Mouse (Mus musculus): ENCODE results near the gene Ddx58. TPM values are rescaled to one million over a fixed set of nuclear protein-coding genes. Genes with fewer than 3 reads are reported as not detected.

Gene Ddx58
- polyA plus RNA-seq, 1 experiment = 22.2 TPM

DNA sequence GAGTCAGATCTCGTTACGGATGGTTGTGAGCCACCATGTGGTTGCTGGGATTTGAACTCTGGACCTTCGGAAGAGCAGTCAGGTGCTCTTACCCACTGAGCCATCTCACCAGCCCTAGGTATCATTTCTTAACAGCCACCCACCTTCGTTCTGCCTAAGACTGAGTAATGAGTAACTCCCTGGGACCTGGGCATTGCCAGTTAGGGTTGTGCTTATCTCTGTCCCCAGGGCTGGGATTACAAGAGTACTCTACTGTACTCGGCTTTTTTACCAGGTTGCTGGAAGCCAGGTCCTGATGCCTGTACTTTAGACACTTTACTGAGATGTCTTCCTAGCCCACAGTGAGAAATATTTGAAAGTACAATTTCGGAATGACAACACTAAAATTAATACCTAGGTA lies 27.5 kb downstream of the Ddx58 start:
- Histone ChIP-seq H3K4me3 (ENCODE audit: extremely low read depth, insufficient read depth, insufficient read length) (no peak overlapping the region), H3K27me3 (ENCODE audit: control insufficient read depth, insufficient read depth, low read length) (no peaks in the 10 kb centered on the region), H3K4me1 (ENCODE audit: control insufficient read depth, insufficient read depth, insufficient read length) (no peaks in the 10 kb centered on the region), H3K36me3 (ENCODE audit: control insufficient read depth, insufficient read depth, low read length) (peaks cover 44% of the 10 kb centered on the region), H3K27ac (ENCODE audit: insufficient read depth, low read length) (no peak overlapping the region)
- WGBS = 91% methylated on average over 4 of the region's 6 CpGs
- DNase-seq (ENCODE audit: low read depth in 1 of 2, low spot score in 2 of 2) = no peak
- TF ChIP-seq CTCF (IDR thresholded peaks at IDR 0.05; ENCODE audit: extremely low read depth, insufficient read depth, insufficient read length, insufficient replicate concordance) (no peak), POLR2A (IDR thresholded peaks at IDR 0.05; ENCODE audit: low read depth, low read length) (no peak)

DNA sequence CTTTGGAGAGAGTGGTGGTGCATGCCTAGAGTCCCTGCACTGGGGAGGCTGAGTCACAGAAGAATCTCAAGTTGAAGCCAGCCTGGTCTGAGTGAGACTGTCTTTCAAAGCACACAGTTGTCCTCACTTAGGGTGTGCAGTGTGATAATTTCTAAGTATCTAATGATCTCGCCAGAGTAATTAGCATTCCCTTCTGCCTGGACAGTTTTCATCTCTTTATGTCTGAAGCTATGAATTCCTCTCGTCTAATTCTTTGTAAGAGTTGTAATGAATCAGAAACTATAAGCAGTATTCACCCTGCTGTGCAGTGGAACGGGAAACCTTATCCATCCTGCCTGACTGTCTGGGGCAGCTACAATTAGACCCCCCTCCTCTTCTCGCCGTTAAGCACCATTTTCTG lies 31.9 kb downstream of the Ddx58 start:
- peaks cover 41% of the 10 kb centered on the region for H3K36me3 ChIP-seq (ENCODE audit: control insufficient read depth, insufficient read depth, low read length)
- H3K27ac ChIP-seq (ENCODE audit: insufficient read depth, low read length) = no peak overlapping the region
- no peak for DNase-seq (ENCODE audit: low read depth in 1 of 2, low spot score in 2 of 2)
- TF ChIP-seq POLR2A (IDR thresholded peaks at IDR 0.05; ENCODE audit: low read depth, low read length) (no peak), CTCF (IDR thresholded peaks at IDR 0.05; ENCODE audit: extremely low read depth, insufficient read depth, insufficient read length, insufficient replicate concordance) (no peak)
- 93% methylated on average over 5 of the region's 5 CpGs for WGBS
- H3K4me3 ChIP-seq (ENCODE audit: extremely low read depth, insufficient read depth, insufficient read length) = no peak overlapping the region
- H3K27me3 ChIP-seq (ENCODE audit: control insufficient read depth, insufficient read depth, low read length) = no peaks in the 10 kb centered on the region
- no peaks in the 10 kb centered on the region for H3K4me1 ChIP-seq (ENCODE audit: control insufficient read depth, insufficient read depth, insufficient read length)

DNA sequence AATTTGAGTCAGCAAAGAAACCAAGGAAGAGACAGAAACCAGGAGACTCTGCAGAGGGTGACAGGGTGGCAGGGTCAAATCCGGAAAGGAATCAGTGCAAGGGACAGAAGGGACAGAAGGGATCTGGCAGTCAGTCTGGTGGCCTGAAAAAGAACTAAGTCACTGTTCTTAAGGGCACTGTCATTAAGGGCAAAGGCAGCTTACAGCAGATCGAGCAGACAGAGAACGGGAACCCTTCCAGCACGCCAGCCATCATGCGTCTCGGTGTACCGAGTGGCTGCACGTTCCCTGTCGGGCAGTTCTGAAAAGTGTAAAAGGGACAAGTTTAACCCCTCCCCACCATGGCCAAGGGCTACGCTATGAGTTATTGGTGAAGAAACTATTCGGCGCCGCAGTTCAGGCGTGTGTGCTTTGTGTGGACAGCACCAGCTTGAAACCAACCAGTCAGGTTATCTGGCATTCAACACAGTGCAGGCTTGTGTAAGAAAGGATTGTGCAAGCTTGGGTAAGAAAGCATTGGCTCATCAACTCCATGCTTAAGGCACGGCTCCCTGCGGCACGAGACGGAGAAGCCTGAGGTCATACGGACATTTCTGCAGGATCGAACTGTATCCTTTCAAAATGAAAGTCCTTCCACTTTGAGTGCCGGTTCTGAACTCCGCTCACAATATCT lies 34.3 kb downstream of the Ddx58 start:
- H3K27me3 ChIP-seq (ENCODE audit: control insufficient read depth, insufficient read depth, low read length) = no peaks in the 10 kb centered on the region
- no peak overlapping the region for H3K4me3 ChIP-seq (ENCODE audit: extremely low read depth, insufficient read depth, insufficient read length)
- no peak overlapping the region for H3K27ac ChIP-seq (ENCODE audit: insufficient read depth, low read length)
- no peaks in the 10 kb centered on the region for H3K4me1 ChIP-seq (ENCODE audit: control insufficient read depth, insufficient read depth, insufficient read length)
- DNase-seq (ENCODE audit: low read depth in 1 of 2, low spot score in 2 of 2) = no peak
- TF ChIP-seq POLR2A (IDR thresholded peaks at IDR 0.05; ENCODE audit: low read depth, low read length) (no peak), CTCF (IDR thresholded peaks at IDR 0.05; ENCODE audit: extremely low read depth, insufficient read depth, insufficient read length, insufficient replicate concordance) (no peak)
- H3K36me3 ChIP-seq (ENCODE audit: control insufficient read depth, insufficient read depth, low read length) = peaks cover 30% of the 10 kb centered on the region
- WGBS = 92% methylated on average over 22 of the region's 22 CpGs

DNA sequence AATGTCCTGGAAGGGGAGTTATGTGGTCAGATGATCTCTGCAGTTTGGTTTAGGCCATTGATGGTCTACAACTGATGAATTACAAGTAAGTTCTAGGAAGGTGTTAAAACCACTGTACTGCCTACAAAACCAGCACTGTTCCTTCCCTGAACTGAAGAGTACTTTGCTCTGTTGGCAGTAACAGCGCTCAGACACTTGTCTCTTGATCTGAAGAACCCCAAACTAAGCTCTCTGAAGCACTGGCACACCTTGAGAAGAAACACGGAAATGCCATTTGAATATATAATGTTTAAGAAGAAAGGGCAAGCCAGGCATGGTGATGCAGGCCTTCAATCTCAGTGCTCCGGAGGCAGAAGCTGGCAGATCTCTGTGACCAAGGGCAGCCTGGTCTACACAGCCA lies 35.3 kb downstream of the Ddx58 start:
- TF ChIP-seq CTCF (IDR thresholded peaks at IDR 0.05; ENCODE audit: extremely low read depth, insufficient read depth, insufficient read length, insufficient replicate concordance) = no peak
- WGBS = 93% methylated on average over 3 of the region's 3 CpGs
- Histone ChIP-seq H3K4me3 (ENCODE audit: extremely low read depth, insufficient read depth, insufficient read length) (no peak overlapping the region), H3K4me1 (ENCODE audit: control insufficient read depth, insufficient read depth, insufficient read length) (no peaks in the 10 kb centered on the region), H3K27ac (ENCODE audit: insufficient read depth, low read length) (no peak overlapping the region), H3K27me3 (ENCODE audit: control insufficient read depth, insufficient read depth, low read length) (no peaks in the 10 kb centered on the region), H3K36me3 (ENCODE audit: control insufficient read depth, insufficient read depth, low read length) (peaks cover 23% of the 10 kb centered on the region)
- DNase-seq (ENCODE audit: low read depth in 1 of 2, low spot score in 2 of 2) = no peak

DNA sequence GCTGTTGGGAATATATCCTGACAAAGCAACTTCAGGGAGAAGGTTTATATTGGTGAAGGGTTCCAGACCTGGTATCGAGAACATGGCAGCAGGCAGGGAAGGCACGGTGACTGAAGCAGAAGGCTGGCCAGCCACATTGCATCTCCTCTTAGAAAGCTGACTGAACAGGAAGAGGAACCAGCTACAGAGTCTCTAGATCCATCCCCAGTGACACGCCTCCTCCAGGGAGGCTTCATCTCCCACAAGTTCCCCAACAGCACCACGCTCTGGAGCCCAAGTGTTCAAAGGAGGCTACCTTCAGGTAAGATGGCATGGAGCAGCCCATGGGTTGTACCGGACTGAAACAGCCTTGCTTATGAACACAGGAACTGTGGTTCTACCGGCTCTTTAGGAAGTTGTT lies 37.4 kb downstream of the Ddx58 start:
- no peak overlapping the region for H3K27ac ChIP-seq (ENCODE audit: insufficient read depth, low read length)
- WGBS = 73% methylated on average over 6 of the region's 6 CpGs
- H3K36me3 ChIP-seq (ENCODE audit: control insufficient read depth, insufficient read depth, low read length) = peaks cover 12% of the 10 kb centered on the region

DNA sequence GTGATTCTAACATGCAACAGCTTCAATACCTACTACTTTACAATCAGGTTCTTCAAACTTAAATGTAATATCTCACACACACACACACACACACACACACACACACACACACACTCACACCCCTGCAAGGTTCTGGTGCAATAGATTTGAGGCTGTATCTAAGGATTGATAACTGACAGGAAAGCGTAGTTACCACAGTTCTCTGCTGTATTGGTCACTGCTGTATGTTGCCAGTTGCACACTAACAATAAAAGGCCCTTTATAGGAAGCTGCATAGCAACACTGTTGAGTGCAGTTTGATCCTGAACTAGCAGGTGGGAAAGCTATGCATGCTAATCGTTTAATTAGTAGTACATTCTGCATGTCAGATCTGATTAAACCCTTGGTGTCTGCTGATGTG lies 44.3 kb downstream of the Ddx58 start:
- no peak for DNase-seq (ENCODE audit: low read depth in 1 of 2, low spot score in 2 of 2)
- Histone ChIP-seq H3K4me3 (ENCODE audit: extremely low read depth, insufficient read depth, insufficient read length) (no peak overlapping the region), H3K4me1 (ENCODE audit: control insufficient read depth, insufficient read depth, insufficient read length) (no peaks in the 10 kb centered on the region), H3K36me3 (ENCODE audit: control insufficient read depth, insufficient read depth, low read length) (peaks cover 9% of the 10 kb centered on the region), H3K27ac (ENCODE audit: insufficient read depth, low read length) (no peak overlapping the region), H3K27me3 (ENCODE audit: control insufficient read depth, insufficient read depth, low read length) (no peaks in the 10 kb centered on the region)
- no peak for TF ChIP-seq POLR2A (IDR thresholded peaks at IDR 0.05; ENCODE audit: low read depth, low read length)
- no peak for TF ChIP-seq CTCF (IDR thresholded peaks at IDR 0.05; ENCODE audit: extremely low read depth, insufficient read depth, insufficient read length, insufficient replicate concordance)
- WGBS = 89% methylated on average over 2 of the region's 2 CpGs

More for the DNA sequence above, 37.4 kb downstream of the Ddx58 start:
- Histone ChIP-seq H3K4me3 (ENCODE audit: extremely low read depth, insufficient read depth, insufficient read length) (no peak overlapping the region), H3K27me3 (ENCODE audit: control insufficient read depth, insufficient read depth, low read length) (no peaks in the 10 kb centered on the region), H3K4me1 (ENCODE audit: control insufficient read depth, insufficient read depth, insufficient read length) (no peaks in the 10 kb centered on the region)
- DNase-seq (ENCODE audit: low read depth in 1 of 2, low spot score in 2 of 2) = no peak
- TF ChIP-seq POLR2A (IDR thresholded peaks at IDR 0.05; ENCODE audit: low read depth, low read length) (no peak), CTCF (IDR thresholded peaks at IDR 0.05; ENCODE audit: extremely low read depth, insufficient read depth, insufficient read length, insufficient replicate concordance) (no peak)

DNA sequence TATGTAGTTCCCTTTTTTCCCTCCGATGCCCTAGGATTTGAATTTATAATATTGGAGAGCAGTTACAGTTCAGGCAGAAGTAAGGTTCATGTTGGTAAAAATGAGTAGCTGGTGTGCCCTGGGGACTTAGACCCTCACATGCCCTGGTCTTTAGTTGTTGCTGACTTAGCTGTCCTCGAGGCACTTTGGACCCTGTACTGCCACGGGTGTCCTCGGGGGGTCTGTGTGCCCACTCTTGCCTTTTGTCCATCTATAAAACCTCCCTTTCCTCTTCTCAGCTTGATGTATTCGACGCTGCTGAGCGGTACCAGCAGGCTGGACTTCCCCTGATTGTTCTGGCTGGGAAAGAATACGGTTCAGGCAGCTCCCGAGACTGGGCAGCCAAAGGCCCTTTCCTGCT lies 46.2 kb downstream of the Ddx58 start:
- TF ChIP-seq CTCF (IDR thresholded peaks at IDR 0.05; ENCODE audit: extremely low read depth, insufficient read depth, insufficient read length, insufficient replicate concordance) = no peak
- no peak for TF ChIP-seq POLR2A (IDR thresholded peaks at IDR 0.05; ENCODE audit: low read depth, low read length)

More for the DNA sequence above, 46.2 kb downstream of the Ddx58 start:
- no peaks in the 10 kb centered on the region for H3K4me1 ChIP-seq (ENCODE audit: control insufficient read depth, insufficient read depth, insufficient read length)
- H3K27ac ChIP-seq (ENCODE audit: insufficient read depth, low read length) = no peak overlapping the region
- H3K36me3 ChIP-seq (ENCODE audit: control insufficient read depth, insufficient read depth, low read length) = peaks cover 12% of the 10 kb centered on the region
- H3K4me3 ChIP-seq (ENCODE audit: extremely low read depth, insufficient read depth, insufficient read length) = no peak overlapping the region
- no peaks in the 10 kb centered on the region for H3K27me3 ChIP-seq (ENCODE audit: control insufficient read depth, insufficient read depth, low read length)
- WGBS = 78% methylated on average over 9 of the region's 9 CpGs
- DNase-seq (ENCODE audit: low read depth in 1 of 2, low spot score in 2 of 2) = no peak

Data from spleen, adult 2 months (tissue).